Comparison of ENCODE assay signal across 7 mouse cellular contexts in genomic region chr9:98130849-98131248, GRCm38 (mm10).
DNase-seq lines count a peak whose midpoint lies in the region; ATAC-seq and TF ChIP-seq lines count a peak whose summit lies in the region.

No protein-coding gene starts in this region.

- DNase-seq in brain, embryonic 14.5 days (ENCODE audit: low read depth): peak; percentile 80
- DNase-seq in frontal cortex, postnatal 25 days (ENCODE audit: low spot score in 2 of 2): peak; percentile 24 to 26
- peak; percentile 68 to 82 for DNase-seq in left cerebral cortex, adult 9 months (ENCODE audit: low spot score in 2 of 2)
- no peak for DNase-seq in thymus, postnatal 25 days
- DNase-seq in lung, postnatal 36 days: no peak
- no peak for DNase-seq in liver

- no peak for TF ChIP-seq POLR2A in brain, embryonic 14.5 days (IDR thresholded peaks at IDR 0.05; ENCODE audit: borderline replicate concordance, extremely low read depth, insufficient read depth, insufficient read length, poor library complexity, severe bottlenecking)

- ATAC-seq in cerebellum, adult (ENCODE audit: insufficient number of reproducible peaks, low FRiP score, low TSS enrichment): peak; percentile 89

- no peak for TF ChIP-seq CTCF in brain, embryonic 14.5 days (IDR thresholded peaks at IDR 0.05; ENCODE audit: borderline replicate concordance, extremely low read depth, insufficient read depth, insufficient read length)

Comparison
In these comparisons a context has a peak if more than half of its experiments do, and no peak if none do; other contexts are left out.
1. DNase-seq: peak in brain, embryonic 14.5 days (single experiment), frontal cortex, postnatal 25 days (2 of 2) and left cerebral cortex, adult 9 months (2 of 2); none in thymus, postnatal 25 days (single experiment), lung, postnatal 36 days (single experiment) and liver (single experiment).